Mouse (Mus musculus): ENCODE measurements around the gene Fyttd1. TPM values are rescaled to one million over a fixed set of nuclear protein-coding genes. Genes with fewer than 3 reads are reported as not detected.
"Not testable (repeated sequence)": the region's sequence is repeated elsewhere in the genome, so short reads cannot be mapped to it uniquely, and the experiment has no call there.

Fyttd1 gene
- total RNA-seq, 2 experiments from 2014 or later, result 115 to 122 TPM

GRCm38 (mm10) chr16:32939716-32940115 lies 62.4 kb downstream of the Fyttd1 start:
- DNase-seq (ENCODE audit: extremely low spot score in 1 of 2, low spot score in 1 of 2), result not testable (repeated sequence)

- not testable (repeated sequence) for DNase-seq (ENCODE audit: extremely low spot score in 1 of 2, low spot score in 1 of 2)
Observed at GRCm38 (mm10) chr16:32941226-32941625, 63.9 kb downstream of the Fyttd1 start.

- no peak for DNase-seq (ENCODE audit: extremely low spot score in 1 of 2, low spot score in 1 of 2)
Observed at GRCm38 (mm10) chr16:32942694-32943093, 65.4 kb downstream of the Fyttd1 start.

GRCm38 (mm10) chr16:32945379-32945778 lies 68.1 kb downstream of the Fyttd1 start:
- no peak for DNase-seq (ENCODE audit: extremely low spot score in 1 of 2, low spot score in 1 of 2)

GRCm38 (mm10) chr16:32948016-32948415 lies 70.7 kb downstream of the Fyttd1 start:
- DNase-seq (ENCODE audit: extremely low spot score in 1 of 2, low spot score in 1 of 2), result no peak

DNA sequence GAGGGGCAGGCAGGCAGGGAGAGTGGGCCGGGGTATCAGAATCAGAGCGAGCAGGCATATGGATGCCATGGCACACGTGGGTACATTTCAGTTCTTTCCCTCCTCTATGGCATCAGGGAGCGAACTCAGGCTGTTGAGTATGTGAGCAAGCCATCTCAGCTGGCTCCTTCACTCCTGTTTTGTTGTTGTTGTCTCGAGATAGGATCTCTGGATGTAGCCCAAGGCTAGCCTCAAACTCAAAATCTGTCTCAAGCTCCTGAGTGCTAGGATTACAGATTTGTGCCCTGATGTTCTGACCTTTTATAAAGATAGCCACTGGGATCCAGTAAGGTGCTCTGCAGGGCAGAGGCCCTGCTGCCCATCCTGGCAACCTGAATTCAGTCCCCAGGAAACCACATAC lies 71.4 kb downstream of the Fyttd1 start:
- DNase-seq (ENCODE audit: extremely low spot score in 1 of 2, low spot score in 1 of 2), result no peak

DNA sequence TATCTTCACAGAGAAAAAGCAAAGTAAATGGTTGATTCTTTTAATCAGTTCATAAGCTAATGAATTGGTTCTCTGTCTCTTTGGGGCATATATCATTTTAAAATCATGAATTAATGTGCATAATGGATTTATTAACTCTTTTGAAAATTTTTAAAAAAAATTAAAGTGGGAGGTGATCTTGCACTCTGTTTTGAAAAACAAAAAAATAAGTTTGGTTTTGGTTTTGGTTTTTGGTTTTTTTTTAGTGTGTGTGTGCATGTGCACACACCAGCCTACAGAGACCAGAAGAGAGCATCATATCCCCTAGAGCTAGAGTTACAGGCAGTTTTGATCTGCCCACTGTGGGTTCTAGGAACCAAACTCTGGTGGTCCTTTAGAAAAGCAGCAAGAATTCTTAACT lies 72.0 kb downstream of the Fyttd1 start:
- DNase-seq (ENCODE audit: extremely low spot score in 1 of 2, low spot score in 1 of 2), result no peak

- no peak for DNase-seq (ENCODE audit: extremely low spot score in 1 of 2, low spot score in 1 of 2)
Observed at GRCm38 (mm10) chr16:32951074-32951473, 73.8 kb downstream of the Fyttd1 start.

- no peak for DNase-seq (ENCODE audit: extremely low spot score in 1 of 2, low spot score in 1 of 2)
Observed at GRCm38 (mm10) chr16:32953806-32954205, 76.5 kb downstream of the Fyttd1 start.

- DNase-seq (ENCODE audit: extremely low spot score in 1 of 2, low spot score in 1 of 2), result no peak
Observed at GRCm38 (mm10) chr16:32954304-32954703, 77.0 kb downstream of the Fyttd1 start.

DNA sequence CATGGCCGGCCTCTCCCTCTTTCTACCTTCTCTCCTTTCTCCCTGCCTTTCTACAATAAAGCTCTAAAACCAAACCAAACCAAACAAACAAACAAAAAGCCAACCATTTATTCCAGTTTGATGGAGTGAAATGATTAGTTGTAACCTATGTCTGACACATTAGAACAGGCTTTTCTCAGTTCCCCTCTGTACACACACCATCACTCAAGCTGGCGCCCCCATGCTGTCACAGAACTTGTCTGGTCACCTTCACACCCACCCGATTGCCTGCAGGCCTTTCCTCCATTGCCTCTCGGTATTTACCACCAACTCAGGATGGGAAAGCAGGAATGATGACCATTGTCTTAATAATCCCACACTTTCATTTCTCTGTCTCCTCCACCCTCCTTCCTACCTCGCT lies 79.6 kb downstream of the Fyttd1 start:
- no peak for DNase-seq (ENCODE audit: extremely low spot score in 1 of 2, low spot score in 1 of 2)

Other genes starting within 250 kb of the Fyttd1 start
- 100 to 1,000 TPM; 163 to 165 TPM for gene Tnk2, start 233.6 kb upstream of the Fyttd1 start, total RNA-seq (2021)
- gene Muc4, start 141.6 kb upstream of the Fyttd1 start, total RNA-seq (2021), result not detected
- gene Muc20, start 80.1 kb upstream of the Fyttd1 start, total RNA-seq (2021), result not detected
- not detected for gene Smbd1, start 67.0 kb upstream of the Fyttd1 start, total RNA-seq (2021)
- gene Rubcn, start 266 bp downstream of the Fyttd1 start, total RNA-seq (2021), result 10 to 100 TPM; 54.2 to 54.3 TPM
- 10 to 100 TPM; 34.7 to 38.7 TPM for gene Lrch3, start 36.6 kb downstream of the Fyttd1 start, total RNA-seq (2021)
- 1 to 10 TPM; 3.3 to 4.0 TPM for gene Iqcg, start 178.7 kb downstream of the Fyttd1 start, total RNA-seq (2021)
- 100 to 1,000 TPM; 262 to 293 TPM for gene Rpl35a, start 179.0 kb downstream of the Fyttd1 start, total RNA-seq (2021)
- gene Lmln, start 185.0 kb downstream of the Fyttd1 start, total RNA-seq (2021), result 10 to 100 TPM; 16.5 to 18.1 TPM